In genomic region chr1:151689032-151689431, GRCm38 (mm10) we compare ENCODE assay signal across 15 mouse cellular contexts.
DNase-seq lines count a peak whose midpoint lies in the region; ATAC-seq and TF ChIP-seq lines count a peak whose summit lies in the region.
"Had no signal": no experiment of that assay in that cellular context is flagged by ENCODE, and none has a peak within 500 bp of the region (broad histone marks: within the 10 kb centered on the region; RNA-seq: fewer than 3 reads in every experiment).

No protein-coding gene starts in this region.

- TF ChIP-seq CTCF in C2C12 (IDR thresholded peaks at IDR 0.05; ENCODE audit: control insufficient read depth, insufficient read depth, insufficient read length): no peak
- TF ChIP-seq CTCF in bone marrow macrophage, adult 2 months (IDR thresholded peaks at IDR 0.05; ENCODE audit: low read depth, low read length): no peak

- intact Hi-C loops in left cerebral cortex, postnatal 14 days (cut with DNase I): loop anchor here (5.0 kb wide), 1 partner anchor 127 kb away; no protein-coding TSS in a partner anchor

- H3K79me2 ChIP-seq in C2C12 (ENCODE audit: control insufficient read depth, insufficient read depth): no peaks in the 10 kb centered on the region

- no peak overlapping the region for H3K4me3 ChIP-seq in C2C12 (ENCODE audit: insufficient read depth, poor library complexity, severe bottlenecking)
- 0 out of 2 replicates have a peak overlapping the region, but pooled peaks have one; percentile 3 for H3K4me3 ChIP-seq in bone marrow macrophage, adult 2 months (ENCODE audit: insufficient read depth, low read length)
- H3K4me3 ChIP-seq: embryonic facial prominence, embryonic 15.5 days; forebrain, embryonic 15.5 days; layer of hippocampus, adult 2 months; liver, embryonic 15.5 days had no signal

- DNase-seq in 3T3-L1 (ENCODE audit: low read depth, low spot score) (peak; percentile 67), adipocyte (ENCODE audit: low spot score) (no peak)
- no peak for DNase-seq in layer of hippocampus, postnatal 14 days (ENCODE audit: low spot score in 2 of 2)
- DNase-seq in left cerebral cortex, postnatal 14 days (ENCODE audit: low spot score in 2 of 2): no peak
- DNase-seq: cerebellum, adult 11 months; gastrocnemius, postnatal 36 days; kidney, adult 9 months had no signal

- peak overlapping the region; percentile 27; the same call in 1 of the 2 replicates for H3K27ac ChIP-seq in bone marrow macrophage, adult 2 months (ENCODE audit: insufficient read depth, low read depth, low read length)
- H3K27ac ChIP-seq: forebrain, embryonic 15.5 days; hindbrain, embryonic 14.5 days; layer of hippocampus, adult 2 months; liver, embryonic 15.5 days had no signal

- H3ac ChIP-seq in C2C12 (ENCODE audit: control insufficient read depth, insufficient read length, low read depth): no peak overlapping the region

- H3K4me1 ChIP-seq in bone marrow macrophage, adult 2 months (ENCODE audit: control insufficient read depth, insufficient read depth, low read length): peaks cover 46% of the 10 kb centered on the region

- peak; percentile 23 for ATAC-seq in monocyte, adult 5-6 weeks (replicated peaks; ENCODE audit: insufficient number of reproducible peaks, low FRiP score, low TSS enrichment, poor library complexity, severe bottlenecking)
- ATAC-seq: forebrain, embryonic 15.5 days had no signal

- H3K79me3 ChIP-seq in C2C12 (ENCODE audit: low read depth): no peaks in the 10 kb centered on the region

- H3K27me3 ChIP-seq in C2C12 (ENCODE audit: control insufficient read depth, insufficient read depth, insufficient read length): no peaks in the 10 kb centered on the region
- H3K27me3 ChIP-seq: embryonic facial prominence, embryonic 15.5 days; forebrain, embryonic 15.5 days; liver, embryonic 15.5 days had no signal

- H3K36me3 ChIP-seq in C2C12 (ENCODE audit: control insufficient read depth, insufficient read depth): no peaks in the 10 kb centered on the region
- H3K36me3 ChIP-seq: embryonic facial prominence, embryonic 15.5 days; forebrain, embryonic 15.5 days; liver, embryonic 15.5 days had no signal

- TF ChIP-seq POLR2A in bone marrow macrophage, adult 2 months (IDR thresholded peaks at IDR 0.05; ENCODE audit: borderline replicate concordance, low read depth, low read length): no peak

TF ChIP-seq in C2C12, 6 proteins besides CTCF, POLR2A, EP300 and RAD21:
- TF ChIP-seq MYOG (IDR thresholded peaks at IDR 0.05; ENCODE audit: control insufficient read depth, extremely low read depth, insufficient read length): no peak
- TF ChIP-seq FOSL1 (IDR thresholded peaks at IDR 0.05; ENCODE audit: insufficient read depth, low read length, poor library complexity, severe bottlenecking): peak; percentile 18
